Mouse (Mus musculus): ENCODE measurements around the gene Them7.

Gene Them7

DNA sequence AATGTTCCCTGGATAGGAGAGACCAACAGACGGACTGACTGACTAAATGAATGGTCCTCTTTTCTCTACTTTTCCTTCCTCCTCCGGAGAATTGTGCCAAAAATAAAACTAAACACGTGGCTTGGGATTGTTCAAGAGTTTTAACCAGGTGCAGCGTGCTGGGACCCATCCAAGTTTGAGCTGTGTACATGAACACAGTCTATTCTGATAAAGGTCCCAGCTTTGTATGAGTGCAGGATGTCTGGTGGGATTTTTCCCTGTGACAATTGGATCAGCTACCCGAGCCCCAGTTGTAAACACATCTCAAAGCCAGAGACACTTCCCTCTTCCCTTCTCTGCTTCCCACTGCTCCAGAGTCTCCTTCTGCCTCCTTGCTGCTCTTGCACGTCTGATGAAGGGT is 10.2 kb downstream of the Them7 start:
- DNase-seq (ENCODE audit: low read depth in 1 of 2, low spot score in 2 of 2) = no peak

DNA sequence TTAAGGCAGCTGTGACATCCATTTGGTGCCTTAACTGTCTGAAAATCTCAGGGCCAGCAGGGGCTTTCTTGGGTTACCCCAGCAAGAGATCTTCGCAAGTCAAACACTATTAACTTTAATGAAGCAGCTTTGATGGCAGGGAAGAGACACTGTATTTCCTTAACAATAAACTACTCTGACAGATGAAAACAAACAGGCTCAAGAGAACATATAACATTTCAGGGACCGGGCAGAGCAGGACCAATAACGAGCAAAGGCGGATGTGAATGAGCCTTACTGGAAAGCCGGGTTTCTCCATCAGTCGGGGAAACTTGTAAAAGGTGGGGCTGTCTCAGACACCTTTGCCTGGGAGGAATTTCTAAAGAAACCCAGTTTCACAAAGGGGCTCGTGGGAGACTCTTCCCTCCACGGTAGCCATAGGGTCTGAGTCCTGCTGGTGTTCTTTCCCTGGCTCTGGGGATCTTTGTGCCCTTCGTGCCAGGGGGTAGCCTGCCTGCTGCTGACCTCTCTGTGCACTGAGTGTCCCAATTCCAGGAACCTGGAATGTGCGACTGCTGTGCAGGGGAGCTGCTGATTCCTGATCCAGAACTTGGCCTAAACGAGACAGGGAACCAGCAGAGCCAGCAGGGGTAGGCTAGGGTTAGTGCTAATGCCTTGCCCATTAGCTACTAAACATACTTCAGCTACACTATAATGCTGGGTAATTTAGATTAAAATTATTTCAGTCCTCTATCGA is 11.4 kb downstream of the Them7 start:
- no peak for DNase-seq (ENCODE audit: low read depth in 1 of 2, low spot score in 2 of 2)

DNA sequence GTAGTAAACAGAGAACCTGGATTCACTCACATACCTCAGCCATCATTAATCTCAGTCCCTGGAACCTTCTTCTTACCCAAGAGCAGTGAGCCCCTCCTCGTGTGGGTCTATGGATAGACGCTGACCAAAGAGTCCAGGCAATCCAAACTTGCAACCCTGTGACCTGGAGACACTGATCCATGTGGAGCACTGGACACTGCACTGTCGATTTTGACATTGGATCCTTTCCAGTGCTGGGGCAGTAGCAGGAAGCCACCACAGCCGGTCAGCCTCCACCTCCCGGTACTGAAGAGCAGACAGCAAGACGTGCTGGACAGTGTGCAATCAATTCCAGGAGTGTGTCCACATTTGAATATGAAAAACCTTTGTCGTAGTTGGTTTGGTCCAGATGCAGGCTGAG is 13.3 kb downstream of the Them7 start:
- no peak for DNase-seq (ENCODE audit: low read depth in 1 of 2, low spot score in 2 of 2)

DNA sequence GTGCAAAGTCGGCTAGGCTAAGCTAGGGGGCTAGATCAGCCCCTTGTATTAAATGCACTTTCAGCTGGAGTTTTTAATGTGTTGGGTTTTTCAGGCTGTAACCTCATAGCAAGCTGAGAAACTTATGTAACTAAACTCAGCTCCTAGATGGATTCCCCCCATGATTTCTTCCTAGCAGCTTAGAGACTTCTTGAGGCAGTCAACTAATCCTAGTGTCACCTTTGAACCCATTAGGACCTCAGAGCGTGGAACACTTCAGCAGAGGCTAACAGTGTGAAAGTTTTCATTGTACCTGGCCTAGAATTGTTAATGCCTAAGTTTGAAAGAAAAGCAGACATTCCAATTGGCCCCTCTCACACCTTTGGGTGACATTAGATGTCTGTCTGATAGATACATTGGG is 13.7 kb downstream of the Them7 start:
- no peak for DNase-seq (ENCODE audit: low read depth in 1 of 2, low spot score in 2 of 2)

DNA sequence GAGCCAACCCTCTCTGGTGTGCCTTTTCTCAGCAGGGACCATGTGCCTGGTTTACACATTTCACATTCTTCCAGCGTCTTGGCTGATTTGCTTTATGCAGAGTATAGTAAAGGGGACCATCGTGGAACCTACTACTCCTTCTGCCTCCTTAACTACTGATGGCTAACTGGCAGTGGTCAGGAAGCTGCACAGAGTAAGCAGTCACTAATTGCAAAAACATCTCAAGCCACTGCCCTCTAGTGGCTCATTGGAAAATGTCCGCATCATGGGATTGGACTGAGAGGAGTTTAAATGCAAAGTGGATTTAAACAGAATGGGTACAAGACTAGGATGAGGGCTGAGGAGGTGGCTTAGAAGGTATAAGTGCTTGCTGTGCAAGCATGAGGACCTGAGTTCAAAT is 14.7 kb downstream of the Them7 start:
- DNase-seq (ENCODE audit: low read depth in 1 of 2, low spot score in 2 of 2) = no peak

DNA sequence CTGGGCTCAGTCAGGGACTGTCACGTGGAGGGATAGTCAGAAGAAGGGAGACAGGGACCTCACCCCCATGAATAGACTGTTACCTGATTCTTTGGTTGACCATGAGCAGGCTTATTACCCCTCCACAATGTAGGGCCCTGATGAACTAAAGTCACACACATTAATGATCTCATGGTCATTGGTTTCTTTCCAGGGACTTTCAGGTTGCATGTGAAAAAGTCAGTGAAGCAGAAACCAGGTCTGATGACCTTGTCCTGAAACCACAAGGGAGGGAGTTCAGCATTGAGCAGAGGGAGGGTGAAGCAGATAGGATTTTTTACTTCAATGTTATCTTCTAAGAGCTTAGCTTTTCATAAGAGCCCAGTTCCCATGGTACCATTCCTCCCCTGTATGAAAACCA is 16.5 kb downstream of the Them7 start:
- DNase-seq (ENCODE audit: low read depth in 1 of 2, low spot score in 2 of 2) = no peak

DNA sequence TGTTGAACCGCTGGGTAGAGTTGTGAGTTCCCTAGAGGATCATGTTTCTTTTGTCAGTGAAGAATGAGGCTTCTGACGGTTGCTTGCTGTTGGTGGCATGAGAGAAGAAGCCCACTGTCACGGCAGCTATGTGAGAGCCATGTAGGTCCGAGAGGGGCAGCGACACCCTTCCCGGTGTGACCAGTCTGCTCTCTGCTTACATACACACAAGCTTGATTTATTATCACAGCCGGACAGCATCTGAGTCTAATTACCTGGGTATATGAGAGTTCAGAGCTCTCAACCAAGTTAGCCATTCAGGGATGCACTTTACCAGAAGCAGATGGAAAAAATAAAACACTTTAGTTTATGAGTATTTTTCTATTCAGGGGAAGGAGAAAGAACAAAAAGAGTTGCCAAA is 18.8 kb downstream of the Them7 start:
- no peak for DNase-seq (ENCODE audit: low read depth in 1 of 2, low spot score in 2 of 2)

DNA sequence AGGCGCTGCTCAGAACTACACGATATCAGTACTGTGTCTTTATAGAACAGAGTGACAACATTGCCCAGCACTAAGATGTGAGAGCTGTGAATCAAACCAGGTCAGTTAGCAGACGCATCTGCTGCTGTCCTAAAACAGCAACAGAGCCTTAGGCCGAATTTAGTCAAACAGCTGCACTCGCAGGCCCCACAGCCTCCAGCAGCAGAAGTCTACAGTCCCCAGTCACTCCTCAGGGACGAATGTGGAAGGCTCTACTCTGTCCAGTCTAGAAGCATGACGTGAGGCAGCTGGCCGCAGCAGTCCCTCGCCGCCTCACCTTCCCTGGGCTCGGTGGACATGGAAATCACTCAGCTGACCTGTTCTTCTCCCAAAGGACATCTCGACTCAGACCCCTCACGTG is 20.6 kb downstream of the Them7 start:
- no peak for DNase-seq (ENCODE audit: low read depth in 1 of 2, low spot score in 2 of 2)

DNA sequence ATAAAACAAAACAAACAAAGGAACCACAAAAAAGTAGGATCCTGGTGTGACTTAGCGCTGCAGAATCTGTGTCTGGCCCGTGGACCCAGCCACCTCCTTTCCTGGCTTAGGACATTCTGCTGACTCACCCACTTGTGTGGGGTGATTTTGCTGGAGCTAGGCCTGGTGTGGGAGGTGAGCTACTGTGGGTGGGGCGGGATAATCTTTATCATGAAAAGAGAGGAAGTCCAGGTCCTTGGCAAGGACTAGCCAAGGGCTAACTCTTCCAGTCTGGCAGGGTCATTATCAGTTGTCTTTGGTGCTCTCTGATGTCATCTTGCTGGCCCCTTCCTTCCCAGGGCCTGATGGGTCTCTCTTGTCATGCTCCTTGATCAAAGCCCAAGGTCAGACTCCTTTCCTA is 27.9 kb downstream of the Them7 start:
- DNase-seq (ENCODE audit: low read depth in 1 of 2, low spot score in 2 of 2) = no peak

DNA sequence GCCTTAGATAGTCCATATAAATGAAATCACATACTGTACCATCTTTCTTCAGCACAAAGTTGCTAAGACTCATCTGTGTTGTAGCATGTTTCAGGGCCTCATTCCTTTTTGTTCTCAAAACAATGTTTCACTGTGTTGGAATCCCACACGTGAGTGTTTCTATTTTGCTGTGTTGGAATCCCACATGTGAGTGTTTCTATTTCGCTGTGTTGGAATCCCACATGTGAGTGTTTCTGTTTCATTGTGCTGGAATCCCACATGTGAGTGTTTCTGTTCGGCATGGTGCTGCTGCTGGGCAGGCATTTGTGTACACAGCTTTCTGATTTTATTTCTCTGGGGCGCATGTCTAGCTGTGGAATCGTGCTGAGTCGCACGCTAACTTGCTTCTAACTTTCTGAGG is 28.7 kb downstream of the Them7 start:
- no peak for DNase-seq (ENCODE audit: low read depth in 1 of 2, low spot score in 2 of 2)

DNA sequence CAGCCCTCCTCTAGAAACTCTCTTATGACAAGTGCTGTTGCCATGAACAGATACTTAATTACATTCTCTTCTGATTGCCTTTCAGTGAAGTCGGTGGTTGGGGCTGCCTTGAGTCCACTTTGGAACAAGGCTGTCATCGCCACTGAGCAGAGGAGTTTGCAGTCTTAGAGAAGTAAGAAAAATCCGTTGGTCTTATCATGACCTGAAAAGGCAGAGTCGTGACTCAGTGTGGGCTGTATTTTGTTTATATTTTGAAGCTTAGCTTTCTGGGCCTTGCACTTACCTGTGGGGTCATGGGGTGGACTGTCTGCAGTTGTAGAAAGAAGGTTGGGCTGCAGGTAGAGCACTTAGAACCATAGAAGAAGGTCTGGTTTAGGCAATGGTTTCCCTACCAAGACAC is 31.3 kb downstream of the Them7 start:
- DNase-seq (ENCODE audit: low read depth in 1 of 2, low spot score in 2 of 2) = no peak

DNA sequence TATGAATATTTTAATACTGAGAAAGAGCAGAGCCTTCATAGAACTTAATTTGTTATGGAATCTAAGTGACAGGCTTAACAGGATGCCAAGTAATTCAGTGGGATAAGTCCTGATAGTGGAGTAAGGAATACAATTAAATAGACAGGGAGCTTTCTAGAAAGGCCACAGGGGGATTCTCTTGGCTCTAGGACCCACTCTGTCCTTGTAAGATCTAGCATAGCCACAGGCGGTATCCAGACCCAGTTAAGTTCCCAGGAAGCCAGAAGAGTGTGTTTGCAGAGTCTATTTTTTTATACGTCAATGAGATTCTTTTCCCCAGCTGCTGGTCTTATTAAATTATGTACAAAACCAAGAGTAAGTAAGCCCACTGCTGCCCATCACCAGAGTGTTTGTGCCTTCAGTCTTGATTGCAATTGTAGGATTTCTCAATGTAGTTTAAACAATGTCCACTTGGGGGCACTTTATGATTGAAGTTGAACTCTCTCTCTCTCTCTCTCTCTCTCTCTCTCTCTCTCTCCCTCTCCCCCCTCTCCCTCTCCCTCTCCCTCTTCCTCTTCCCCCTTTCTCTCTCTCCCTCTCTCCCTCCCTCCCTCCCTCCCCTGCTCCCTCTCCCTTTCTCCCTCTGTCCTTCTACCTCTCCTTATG is 32.4 kb downstream of the Them7 start:
- no peak for DNase-seq (ENCODE audit: low read depth in 1 of 2, low spot score in 2 of 2)

DNA sequence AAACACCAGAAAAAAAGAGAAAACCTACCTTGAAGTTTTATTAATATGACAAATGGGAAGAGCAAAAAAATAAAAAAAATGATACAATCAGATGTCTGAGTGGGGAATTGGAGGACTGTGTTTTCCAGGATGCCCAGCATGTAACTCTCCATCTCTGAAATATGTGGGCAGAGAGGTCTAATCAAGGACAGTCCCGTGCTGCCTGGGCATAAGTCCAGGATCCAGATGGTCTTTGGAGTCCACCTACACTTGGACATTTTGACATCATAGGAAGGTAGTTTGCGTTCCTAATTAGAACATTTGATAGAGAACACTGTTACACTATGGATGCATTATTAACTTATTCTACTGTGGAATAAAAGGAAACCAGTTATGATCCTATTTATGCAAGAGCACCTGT is 33.3 kb downstream of the Them7 start:
- no peak for DNase-seq (ENCODE audit: low read depth in 1 of 2, low spot score in 2 of 2)

DNA sequence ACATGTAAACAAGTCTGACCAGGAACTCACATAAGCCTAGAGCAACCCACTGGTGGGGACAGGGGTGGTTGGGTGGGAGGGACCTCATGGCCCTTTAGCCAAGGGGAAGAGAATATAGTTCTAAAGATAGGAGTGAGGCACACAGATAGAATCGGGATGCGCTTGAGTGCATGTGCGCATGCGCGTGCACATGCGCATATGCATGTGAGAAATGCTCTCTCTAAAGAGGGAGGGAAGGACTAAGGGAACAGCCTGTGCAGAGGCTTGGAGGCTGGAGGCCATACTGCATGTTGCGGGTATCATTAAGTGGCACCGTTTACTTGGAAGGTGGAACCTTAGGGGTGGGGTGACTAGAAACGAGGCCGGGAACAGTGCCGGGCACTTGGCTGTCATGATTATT is 37.2 kb downstream of the Them7 start:
- no peak for DNase-seq (ENCODE audit: low read depth in 1 of 2, low spot score in 2 of 2)

DNA sequence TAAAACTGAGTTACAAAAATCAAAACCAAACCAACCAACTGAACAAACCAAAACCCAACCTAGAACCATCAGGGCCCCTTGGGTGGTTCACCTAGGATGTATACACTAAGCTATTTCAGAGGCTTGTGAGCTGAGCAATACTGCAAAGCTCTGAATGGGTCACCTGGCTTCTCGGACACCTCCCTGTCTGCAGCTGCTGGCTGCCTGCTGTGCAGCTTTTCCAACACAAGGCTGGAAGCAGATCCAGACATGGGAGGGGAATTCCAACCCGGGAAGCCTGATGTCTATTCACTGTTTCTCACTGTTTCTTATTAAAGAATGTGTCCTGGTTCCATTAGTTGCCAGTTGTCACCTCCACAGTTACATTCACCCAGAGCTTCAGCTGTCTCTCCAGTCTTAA is 39.1 kb downstream of the Them7 start:
- no peak for DNase-seq (ENCODE audit: low read depth in 1 of 2, low spot score in 2 of 2)

DNA sequence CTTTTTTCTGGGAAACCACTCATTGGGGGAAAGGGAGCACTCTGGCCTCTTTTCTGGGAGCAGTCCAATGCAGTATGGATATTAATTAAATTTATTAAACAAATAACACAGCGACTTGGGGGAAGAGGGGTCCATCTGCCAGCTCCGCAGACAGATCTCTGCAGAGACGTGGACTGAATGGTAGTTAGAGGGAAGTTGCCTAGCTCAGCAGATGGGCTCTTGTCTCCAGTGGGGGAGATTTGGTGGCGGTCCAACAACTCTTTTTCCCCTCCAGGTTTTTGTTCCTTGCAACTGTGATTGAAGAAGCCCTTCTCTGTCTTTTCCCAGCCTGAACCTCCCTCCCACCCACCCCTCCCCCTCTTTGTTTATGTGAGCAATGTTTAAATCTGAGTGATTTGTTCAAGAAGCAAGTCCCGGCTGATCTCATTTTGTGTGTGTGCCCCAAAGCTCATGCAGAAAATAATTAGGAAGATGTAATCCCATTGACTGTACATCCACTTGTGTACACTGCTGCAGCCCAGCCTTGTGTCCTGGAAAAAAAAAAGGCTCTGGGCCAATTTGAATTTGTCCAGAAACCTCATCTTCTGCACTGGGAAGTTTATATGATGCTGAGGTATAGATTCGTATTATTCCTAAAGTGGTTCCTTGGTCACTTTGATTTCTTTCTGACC is 58.4 kb downstream of the Them7 start:
- DNase-seq (ENCODE audit: low read depth in 1 of 2, low spot score in 2 of 2) = no peak

DNA sequence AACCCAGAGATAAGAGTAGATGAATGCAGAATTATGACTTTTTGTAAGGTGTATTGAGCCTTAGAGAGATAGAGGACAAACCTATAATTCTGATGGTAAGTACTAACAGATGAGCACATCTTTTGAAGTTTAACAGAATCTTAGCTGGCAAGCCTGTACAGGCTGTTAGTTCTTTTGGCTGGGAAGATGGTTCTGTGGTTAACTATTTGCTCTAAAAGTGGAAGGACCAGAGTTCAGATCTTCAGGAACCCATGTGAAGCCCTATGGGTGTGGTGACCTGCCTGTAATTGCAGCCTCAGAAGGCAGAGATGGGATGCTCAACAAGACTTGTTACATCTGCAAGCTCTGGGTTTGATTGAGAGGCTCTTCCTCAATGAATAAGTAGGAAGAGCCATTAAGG is 59.7 kb downstream of the Them7 start:
- DNase-seq (ENCODE audit: low read depth in 1 of 2, low spot score in 2 of 2) = no peak

DNA sequence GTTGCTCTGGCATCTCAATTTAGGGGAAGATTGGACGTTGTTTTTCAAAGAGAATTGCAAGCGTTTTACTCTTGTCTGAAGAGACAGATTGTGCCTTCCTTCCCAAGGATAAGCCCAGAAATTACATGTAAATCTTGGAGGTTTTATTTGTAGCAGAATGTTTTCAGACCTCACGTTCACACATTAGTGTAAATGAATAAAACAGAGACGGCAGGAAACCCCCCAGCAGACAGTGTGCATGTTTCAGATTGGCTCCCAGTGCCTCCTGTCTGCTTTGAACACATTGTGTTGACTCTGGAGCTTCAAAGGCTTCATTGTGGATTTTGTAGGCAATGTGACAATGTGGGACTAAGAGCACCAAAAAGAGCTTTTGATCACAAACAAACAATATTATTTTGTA is 60.7 kb downstream of the Them7 start:
- no peak for DNase-seq (ENCODE audit: low read depth in 1 of 2, low spot score in 2 of 2)

DNA sequence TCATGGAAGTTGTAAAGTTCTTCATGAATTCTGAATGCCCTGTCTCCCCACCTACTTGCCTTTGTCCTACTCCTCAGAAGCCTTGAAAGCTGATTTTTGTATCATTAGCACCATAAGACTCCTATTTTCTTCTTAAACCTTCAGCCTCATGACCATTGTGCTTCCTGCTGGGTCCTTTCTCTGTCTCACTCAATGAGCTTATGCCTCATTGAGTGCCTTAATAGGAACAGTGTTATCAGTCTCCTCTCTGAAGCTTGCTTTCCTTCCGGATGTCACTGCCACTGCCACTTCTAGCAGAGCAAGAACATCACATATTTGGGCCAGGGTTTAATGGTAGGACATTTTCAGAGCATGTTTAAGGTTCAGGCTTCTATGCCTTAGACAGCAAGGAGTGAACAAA is 71.7 kb downstream of the Them7 start:
- no peak for DNase-seq (ENCODE audit: low read depth in 1 of 2, low spot score in 2 of 2)

DNA sequence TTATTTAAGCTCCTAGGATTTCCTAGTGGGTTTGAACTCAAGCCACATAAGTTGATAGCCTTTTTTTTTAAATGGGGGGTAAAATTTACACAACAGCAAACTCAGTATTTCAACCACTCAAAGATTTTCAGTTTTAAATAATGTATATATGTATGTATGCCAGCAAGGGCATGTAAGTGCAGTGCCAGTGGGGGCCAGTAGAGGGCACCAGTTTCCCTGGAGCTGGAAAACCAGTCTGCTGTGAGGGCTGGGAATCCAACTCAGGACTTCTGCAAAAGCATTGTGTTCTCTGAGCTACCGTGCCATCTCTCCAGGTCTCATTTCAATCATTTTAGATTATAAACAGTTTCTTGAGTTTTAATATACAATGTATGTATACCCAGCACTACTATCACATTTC is 74.8 kb downstream of the Them7 start:
- no peak for DNase-seq (ENCODE audit: low read depth in 1 of 2, low spot score in 2 of 2)

DNA sequence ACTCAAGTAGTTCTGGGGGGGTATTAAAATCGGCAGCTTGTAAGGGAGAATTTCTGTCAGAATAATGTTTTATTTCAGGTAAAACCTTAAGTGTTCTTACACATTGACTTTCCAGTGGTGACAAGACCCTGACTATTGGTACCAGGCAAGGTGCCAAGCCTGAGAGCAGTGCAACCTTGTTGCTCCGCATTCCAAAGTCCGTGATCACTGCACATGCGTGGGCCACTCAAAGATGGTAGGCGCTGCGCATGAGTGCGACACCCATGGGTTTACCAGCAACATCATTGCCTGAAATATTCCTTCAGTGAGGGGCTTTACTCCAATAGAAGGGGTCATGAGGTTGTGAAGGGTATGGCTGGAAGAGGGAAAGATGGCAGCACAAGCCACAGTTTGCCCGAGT is 77.0 kb downstream of the Them7 start:
- DNase-seq (ENCODE audit: low read depth in 1 of 2, low spot score in 2 of 2) = no peak

DNA sequence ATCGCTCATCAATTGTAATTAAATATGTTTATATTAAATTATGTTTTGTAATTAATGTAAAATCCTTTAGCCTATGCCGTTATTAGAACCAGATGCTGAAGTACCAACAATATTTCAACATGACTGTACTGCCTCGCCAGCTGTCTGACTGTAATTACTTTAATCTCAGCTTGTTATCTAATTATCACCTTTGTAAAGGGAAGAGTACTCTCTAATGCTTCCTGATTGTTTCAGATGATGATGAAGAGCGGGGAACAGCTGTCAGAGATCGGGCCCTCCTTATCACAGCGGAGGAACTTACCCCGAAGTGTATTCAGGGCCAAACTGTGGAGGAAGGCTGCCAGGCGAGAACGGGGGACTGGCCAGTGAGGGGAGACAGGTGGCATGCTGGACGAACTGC is 77.4 kb downstream of the Them7 start:
- no peak for DNase-seq (ENCODE audit: low read depth in 1 of 2, low spot score in 2 of 2)

Data from monocyte, adult 2 months (primary cell).